Mouse (Mus musculus) hindbrain, embryonic 16.5 days (tissue): ENCODE data around the gene Pxylp1. TPM values are rescaled to one million over a fixed set of nuclear protein-coding genes. Genes with fewer than 3 reads are reported as not detected.

Source experiments
- ATAC-seq: fragments of 200-750 bp; cut with Nextera tagmentation; 2 replicates; pipeline ENCODE4 v1.8.0; 2017; ENCODE audit warnings: moderate TSS enrichment, moderate library complexity
- H3K27ac ChIP-seq: fragments of 300-500 bp; sonication (generic); 2 replicates; pipeline ENCODE4 v1.5.1; 2014; ENCODE audit warnings: low read depth, mild to moderate bottlenecking, control low read depth, low read length, moderate library complexity
- H3K27me3 ChIP-seq: fragments of 300-500 bp; sonication (generic); replicated peaks from 2 replicates; pipeline ENCODE4 v1.6.1; 2014; ENCODE audit warnings: low read length; ENCODE audit not compliant: control insufficient read depth, insufficient read depth
- H3K36me3 ChIP-seq: fragments of 300-500 bp; sonication (generic); 2 replicates; pipeline ENCODE4 v1.6.1; 2014; ENCODE audit warnings: mild to moderate bottlenecking, low read length, moderate library complexity, mixed read lengths; ENCODE audit not compliant: control insufficient read depth, insufficient read depth
- H3K4me1 ChIP-seq: fragments of 300-500 bp; sonication (generic); 2 replicates; pipeline ENCODE4 v1.6.1; 2014; ENCODE audit warnings: low read depth, low read length; ENCODE audit not compliant: control insufficient read depth, insufficient read depth
- H3K4me2 ChIP-seq: fragments of 300-500 bp; sonication (generic); 2 replicates; pipeline ENCODE4 v1.6.1; 2014; ENCODE audit warnings: mild to moderate bottlenecking, low read length, control low read depth, moderate library complexity
- H3K4me3 ChIP-seq: fragments of 300-500 bp; sonication (generic); 2 replicates; pipeline ENCODE4 v1.5.1; 2014; ENCODE audit warnings: mild to moderate bottlenecking, low read length, control low read depth, moderate library complexity
- H3K9ac ChIP-seq: fragments of 300-500 bp; sonication (generic); 2 replicates; pipeline ENCODE4 v1.6.1; 2014; ENCODE audit warnings: low read depth, mild to moderate bottlenecking, control low read depth, low read length, moderate library complexity
- H3K9me3 ChIP-seq: fragments of 300-500 bp; sonication (generic); 2 replicates; pipeline ENCODE4 v1.6.1; 2014; ENCODE audit warnings: mild to moderate bottlenecking, low read length, moderate library complexity; ENCODE audit not compliant: control insufficient read depth
- WGBS: fragments of 180-500 bp; shearing (Covaris S2); extraction: QIAGEN DNeasy Blood & Tissue Kit; methylation state at CpG from one replicate; pipeline ENCODE4 v1.1.7; 2014; 5-methylcytosine and 5-hydroxymethylcytosine counted together
- polyA plus RNA-seq: library from polyadenylated mRNA; unstranded; fragments of >200 nt; fragmentation: Nextera tagmentation; extraction: Ambion mirVana; gene quantifications from 2 replicates; pipeline ENCODE4 v1.2.1, GENCODE M21; 2015

Gene Pxylp1
- polyA plus RNA-seq, 1 experiment from 2014 or later, result 30.7 TPM

GRCm38 (mm10) chr9:96885781-96886180 lies 6.7 kb downstream of the Pxylp1 start:
- 56% methylated on average over 3 of the region's 3 CpGs for WGBS
- H3K9me3 ChIP-seq, result no peaks in the 10 kb centered on the region
- no peak overlapping the region for H3K4me2 ChIP-seq
- no peaks in the 10 kb centered on the region for H3K27me3 ChIP-seq
- no peaks in the 10 kb centered on the region for H3K36me3 ChIP-seq
- no peak overlapping the region for H3K9ac ChIP-seq
- peaks cover 26% of the 10 kb centered on the region for H3K4me1 ChIP-seq
- no peak overlapping the region for H3K4me3 ChIP-seq
- ATAC-seq, result no peak
- no peak overlapping the region for H3K27ac ChIP-seq

- WGBS, result 61% methylated on average over 20 of the region's 20 CpGs
- H3K4me2 ChIP-seq, result no peak overlapping the region
- peaks cover 18% of the 10 kb centered on the region for H3K4me1 ChIP-seq
These were observed 9.8 kb downstream of the Pxylp1 start for GRCm38 (mm10) chr9:96882496-96883265.

DNA sequence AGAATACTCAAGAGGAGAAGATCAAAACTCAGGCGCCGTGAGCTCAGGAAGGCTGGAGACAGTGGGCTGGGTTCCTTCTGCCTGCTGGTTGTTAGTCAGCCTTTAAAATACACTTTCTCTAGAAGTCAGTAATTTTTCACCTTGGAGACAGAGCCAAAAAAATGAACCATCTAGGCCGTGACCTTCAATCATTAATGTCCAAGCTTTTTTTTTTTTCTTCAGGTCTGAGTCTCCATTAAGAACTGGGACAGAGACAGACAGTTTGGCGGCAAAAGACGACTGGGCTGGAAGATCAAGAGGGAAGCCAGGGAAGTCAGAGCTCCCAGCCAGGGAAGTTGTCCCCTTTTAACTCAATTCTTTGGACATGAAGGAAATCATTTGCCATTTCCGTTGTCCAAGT lies 10.6 kb downstream of the Pxylp1 start:
- Histone ChIP-seq H3K27ac (no peak overlapping the region), H3K9me3 (no peaks in the 10 kb centered on the region), H3K9ac (no peak overlapping the region), H3K36me3 (no peaks in the 10 kb centered on the region), H3K4me1 (peaks cover 15% of the 10 kb centered on the region), H3K4me3 (no peak overlapping the region), H3K4me2 (no peak overlapping the region), H3K27me3 (no peaks in the 10 kb centered on the region)
- ATAC-seq, result no peak
- 67% methylated on average over 6 of the region's 6 CpGs for WGBS

More at GRCm38 (mm10) chr9:96882496-96883265, 9.8 kb downstream of the Pxylp1 start:
- no peak for ATAC-seq
- no peak overlapping the region for H3K9ac ChIP-seq
- H3K27ac ChIP-seq, result 0 out of 2 replicates have a peak overlapping the region, but pooled peaks have one; percentile 3
- H3K36me3 ChIP-seq, result no peaks in the 10 kb centered on the region
- no peak overlapping the region for H3K4me3 ChIP-seq
- H3K27me3 ChIP-seq, result no peaks in the 10 kb centered on the region
- H3K9me3 ChIP-seq, result no peaks in the 10 kb centered on the region

- no peaks in the 10 kb centered on the region for H3K36me3 ChIP-seq
- peaks cover 12% of the 10 kb centered on the region for H3K4me1 ChIP-seq
- no peak overlapping the region for H3K4me3 ChIP-seq
- no peak overlapping the region for H3K4me2 ChIP-seq
- H3K27ac ChIP-seq, result no peak overlapping the region
- H3K27me3 ChIP-seq, result no peaks in the 10 kb centered on the region
- H3K9ac ChIP-seq, result no peak overlapping the region
- WGBS, result 89% methylated on average over 6 of the region's 6 CpGs
- H3K9me3 ChIP-seq, result no peaks in the 10 kb centered on the region
- ATAC-seq, result no peak
These were observed 13.4 kb downstream of the Pxylp1 start for GRCm38 (mm10) chr9:96879024-96879423.

- H3K9ac ChIP-seq, result no peak overlapping the region
- no peak overlapping the region for H3K27ac ChIP-seq
- H3K36me3 ChIP-seq, result no peaks in the 10 kb centered on the region
- no peaks in the 10 kb centered on the region for H3K9me3 ChIP-seq
- no peak overlapping the region for H3K4me3 ChIP-seq
- H3K27me3 ChIP-seq, result no peaks in the 10 kb centered on the region
- ATAC-seq, result peak; percentile 25; the same call in 1 of the 2 replicates
- 23% methylated on average over 4 of the region's 4 CpGs for WGBS
- H3K4me1 ChIP-seq, result peaks cover 10% of the 10 kb centered on the region
- H3K4me2 ChIP-seq, result no peak overlapping the region
These were observed 14.0 kb downstream of the Pxylp1 start for GRCm38 (mm10) chr9:96878464-96878863.

DNA sequence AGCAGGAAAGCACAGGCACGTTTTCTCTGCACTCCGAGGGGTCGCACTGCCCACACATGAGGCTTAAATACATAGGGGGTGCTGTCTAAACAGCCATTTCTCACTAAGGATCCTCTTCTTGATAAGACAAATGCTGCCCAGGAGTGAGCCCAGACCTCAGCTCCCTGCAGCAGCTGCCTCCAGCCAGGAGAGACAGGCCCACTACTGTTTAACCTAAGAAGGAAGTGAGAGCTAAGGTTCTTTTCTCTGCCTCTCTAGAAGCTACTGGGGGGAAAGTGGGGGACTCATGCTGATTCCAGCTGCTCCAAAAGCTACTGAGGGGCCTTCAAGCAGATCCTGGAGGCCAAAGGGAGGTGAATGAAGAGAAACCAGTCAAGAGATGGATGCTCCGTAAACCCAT lies 16.8 kb downstream of the Pxylp1 start:
- H3K4me1 ChIP-seq, result peaks cover 5% of the 10 kb centered on the region
- no peak overlapping the region for H3K4me3 ChIP-seq
- no peaks in the 10 kb centered on the region for H3K9me3 ChIP-seq
- no peak overlapping the region for H3K4me2 ChIP-seq
- no peak overlapping the region for H3K27ac ChIP-seq
- H3K27me3 ChIP-seq, result no peaks in the 10 kb centered on the region
- ATAC-seq, result no peak
- 73% methylated on average over 4 of the region's 4 CpGs for WGBS
- no peaks in the 10 kb centered on the region; the same call in 1 of the 2 replicates for H3K36me3 ChIP-seq
- no peak overlapping the region for H3K9ac ChIP-seq

DNA sequence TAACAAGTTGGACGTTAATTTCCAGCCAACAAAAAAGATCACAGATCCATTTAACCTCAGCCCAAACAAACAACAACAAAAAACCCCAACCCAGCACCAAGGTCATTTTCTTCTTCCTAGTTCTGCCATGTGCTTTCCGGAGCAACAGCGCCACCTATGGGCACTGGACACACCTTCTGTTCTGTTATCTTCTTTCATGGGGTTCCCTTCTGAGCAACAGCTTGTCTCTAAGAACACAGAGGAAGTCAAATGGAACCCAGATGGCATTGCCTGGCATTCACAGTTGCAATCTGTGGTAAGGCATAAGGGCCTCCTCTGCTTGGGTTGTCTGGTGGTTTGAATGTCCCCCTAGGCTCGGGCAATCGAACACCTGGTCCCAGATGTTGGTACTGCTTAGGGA lies 19.4 kb downstream of the Pxylp1 start:
- 77% methylated on average over 5 of the region's 5 CpGs for WGBS
- Histone ChIP-seq H3K4me3 (no peak overlapping the region), H3K27ac (no peak overlapping the region), H3K4me2 (no peak overlapping the region), H3K9me3 (no peaks in the 10 kb centered on the region), H3K4me1 (no peaks in the 10 kb centered on the region), H3K36me3 (no peaks in the 10 kb centered on the region; the same call in 1 of the 2 replicates), H3K9ac (no peak overlapping the region), H3K27me3 (no peaks in the 10 kb centered on the region)
- no peak for ATAC-seq

- no peak for ATAC-seq
- 77% methylated on average over 8 of the region's 8 CpGs for WGBS
- H3K36me3 ChIP-seq, result no peaks in the 10 kb centered on the region; the same call in 1 of the 2 replicates
These were observed 22.4 kb downstream of the Pxylp1 start for GRCm38 (mm10) chr9:96870104-96870503.

DNA sequence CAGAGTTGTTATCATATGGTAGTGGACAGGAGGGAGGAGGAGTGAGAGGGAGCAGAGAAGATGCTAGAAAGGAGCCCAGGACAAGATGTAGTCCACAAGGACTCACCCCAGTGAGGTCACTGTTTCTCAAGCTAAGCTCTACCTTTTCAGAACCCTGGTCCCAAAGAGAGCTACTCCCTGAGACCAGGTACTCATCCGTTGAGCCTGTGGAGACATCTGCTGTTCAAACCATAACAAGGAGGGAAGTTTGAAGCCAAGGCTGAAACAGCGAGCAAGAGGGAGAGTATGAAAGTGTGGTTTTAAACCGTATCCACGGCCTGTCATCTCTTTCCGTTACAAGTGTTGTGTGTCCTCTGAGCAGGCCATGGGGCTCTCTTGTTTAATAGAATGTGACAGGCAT lies 22.9 kb downstream of the Pxylp1 start:
- Histone ChIP-seq H3K9ac (no peak overlapping the region), H3K9me3 (no peaks in the 10 kb centered on the region), H3K27ac (no peak overlapping the region), H3K36me3 (no peaks in the 10 kb centered on the region; the same call in 1 of the 2 replicates), H3K4me1 (peaks cover 4% of the 10 kb centered on the region), H3K4me3 (no peak overlapping the region), H3K4me2 (no peak overlapping the region), H3K27me3 (no peaks in the 10 kb centered on the region)
- no peak for ATAC-seq
- WGBS, result 94% methylated on average over 5 of the region's 5 CpGs

More at GRCm38 (mm10) chr9:96870104-96870503, 22.4 kb downstream of the Pxylp1 start:
- Histone ChIP-seq H3K9ac (no peak overlapping the region), H3K27me3 (no peaks in the 10 kb centered on the region), H3K4me1 (peaks cover 4% of the 10 kb centered on the region), H3K4me2 (no peak overlapping the region), H3K27ac (no peak overlapping the region), H3K9me3 (no peaks in the 10 kb centered on the region), H3K4me3 (no peak overlapping the region)
